Mouse (Mus musculus) layer of hippocampus, postnatal 36 days (tissue): ENCODE measurements at regions not wholly inside any gene's neighbourhood (a gene's known extent, or its start where the extent isn't known, plus 50 kb on each side); places are given as distances from the start of the nearest gene placed in this dataset.
A peak's percentile ranks its signal among the peaks of the same experiment; 100 is the strongest.

Experiments used
- DNase-seq, 2 experiments: peaks; one replicate each; pipeline ENCODE4 v3.0.0; 2022

- DNase-seq, result no peak
Measured at GRCm38 (mm10) chr13:71135940-71136632, 294.5 kb upstream of the Adamts16 start.

- DNase-seq, result no peak
Measured at GRCm38 (mm10) chr13:71121484-71121883, 279.9 kb upstream of the Adamts16 start.

GRCm38 (mm10) chr13:71108175-71108574 lies 266.6 kb upstream of the Adamts16 start:
- no peak for DNase-seq

- peak; percentile 74 to 77 for DNase-seq
Measured at GRCm38 (mm10) chr13:71105229-71105838, 263.7 kb upstream of the Adamts16 start.

- DNase-seq, result no peak
Measured at GRCm38 (mm10) chr13:71104419-71105228, 263.0 kb upstream of the Adamts16 start.

- DNase-seq, result no peak
Measured at GRCm38 (mm10) chr13:71084301-71084700, 242.7 kb upstream of the Adamts16 start.

GRCm38 (mm10) chr13:71075916-71076315 lies 234.3 kb upstream of the Adamts16 start:
- no peak for DNase-seq

- no peak for DNase-seq
Measured at GRCm38 (mm10) chr13:71074012-71074411, 232.4 kb upstream of the Adamts16 start.

GRCm38 (mm10) chr13:71068757-71069201 lies 227.2 kb upstream of the Adamts16 start:
- no peak for DNase-seq

- DNase-seq, result no peak
Measured at GRCm38 (mm10) chr13:71068011-71068410, 226.4 kb upstream of the Adamts16 start.

- DNase-seq, result no peak
Measured at GRCm38 (mm10) chr13:71065568-71065967, 224.0 kb upstream of the Adamts16 start.

- DNase-seq, result no peak
Measured at GRCm38 (mm10) chr13:71064590-71065307, 223.1 kb upstream of the Adamts16 start.

- DNase-seq, result no peak
Measured at GRCm38 (mm10) chr13:71053361-71054264, 212.0 kb upstream of the Adamts16 start.

- DNase-seq, result no peak
Measured at GRCm38 (mm10) chr13:71050646-71051045, 209.0 kb upstream of the Adamts16 start.

- DNase-seq, result no peak
Measured at GRCm38 (mm10) chr13:71036000-71036399, 194.4 kb upstream of the Adamts16 start.

GRCm38 (mm10) chr13:71034926-71035687 lies 193.5 kb upstream of the Adamts16 start:
- DNase-seq, result no peak

- DNase-seq, result peak in 1 of 2 experiments; percentile 35
Measured at GRCm38 (mm10) chr13:71008216-71008615, 166.6 kb upstream of the Adamts16 start.

GRCm38 (mm10) chr13:71006117-71006516 lies 164.5 kb upstream of the Adamts16 start:
- no peak for DNase-seq

- no peak for DNase-seq
Measured at GRCm38 (mm10) chr13:71003517-71003916, 161.9 kb upstream of the Adamts16 start.

- peak; percentile 59 to 73 for DNase-seq
Measured at GRCm38 (mm10) chr13:71001278-71001677, 159.7 kb upstream of the Adamts16 start.
